Comparison of ENCODE assay signal across 8 mouse cellular contexts in the genomic region with DNA sequence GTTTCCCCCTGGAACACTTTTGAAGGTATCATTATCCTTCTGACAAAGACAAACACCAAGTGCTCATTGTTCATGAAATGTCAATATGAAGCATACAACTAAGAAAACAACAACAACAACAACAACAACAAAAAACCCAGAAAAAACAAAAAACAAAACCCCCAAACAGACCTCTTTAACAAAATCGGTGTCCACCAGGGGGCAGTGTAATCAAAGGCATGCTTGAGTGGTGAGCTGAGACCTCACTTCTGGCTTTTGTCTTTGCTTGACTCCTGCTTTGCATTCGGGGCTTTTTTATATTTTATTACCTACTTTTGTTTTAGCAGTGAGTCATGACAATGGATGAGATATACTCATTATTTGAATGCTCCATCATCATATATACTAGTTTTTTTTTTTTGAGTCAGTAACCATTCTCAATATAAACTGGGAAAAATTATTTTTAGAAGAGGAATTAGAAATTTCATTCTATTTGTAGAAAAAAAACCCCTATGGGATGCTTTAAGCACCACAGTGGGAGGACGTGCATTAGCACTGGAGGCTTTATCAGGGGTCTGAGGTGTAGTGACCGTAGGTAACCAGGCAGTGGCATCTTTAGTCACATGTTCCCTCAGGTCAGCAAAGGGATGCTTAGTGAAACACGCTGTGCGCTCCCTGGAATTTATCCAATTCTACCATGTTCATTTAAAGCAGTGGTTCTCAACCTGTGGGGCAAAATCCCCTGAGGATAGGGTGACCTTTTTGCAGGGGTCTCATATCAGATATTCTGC. TPM values are rescaled to one million over a fixed set of nuclear protein-coding genes. Genes with fewer than 3 reads are reported as not detected.
DNase-seq lines count a peak whose midpoint lies in the region.

No protein-coding gene starts in this region.

- intact Hi-C loops in heart, postnatal 14 days (cut with DNase I) = no loop called here

- DNase-seq in heart, postnatal 14 days = peak; percentile 39 to 71
- DNase-seq in heart, adult 9 months (ENCODE audit: low spot score in 2 of 2) = no peak
- peak; percentile 63 to 70 for DNase-seq in B cell, adult 2 months
- peak; percentile 29 for DNase-seq in adrenal gland, adult 2 months
- peak; percentile 57 for DNase-seq in embryo, embryonic 11.5 days (ENCODE audit: low read depth, low spot score)
- peak; percentile 41 for DNase-seq in kidney, postnatal 14 days
- peak; percentile 72 for DNase-seq in lung, postnatal 14 days
- peak; percentile 46 for DNase-seq in thymus, postnatal 0 days (ENCODE audit: low spot score)

RNA-seq across cellular contexts. Expression of gene Cd109, which starts 30.8 kb away (rescaled TPM):
- total RNA-seq in heart, postnatal 14 days (2021) = 1 to 10 TPM; 7.0 to 7.1 TPM
- under 1 TPM; 0.09 to 0.28 TPM for total RNA-seq in adrenal gland, adult 2 months (2021)
- polyA plus RNA-seq in adrenal gland, adult 2 months (2012; rRNA removed) = 0.80 and 0.82 TPM in 2 replicates
- polyA plus RNA-seq in thymus, postnatal 0 days (2015; fragmentation: Nextera tagmentation; extraction: Ambion mirVana) = 0.42 and 0.69 TPM in 2 replicates

RNA-seq across cellular contexts. Expression of gene Slc17a5, which starts 58.4 kb away (rescaled TPM):
- total RNA-seq in heart, postnatal 14 days (2021) = 1 to 10 TPM; 5.7 to 6.9 TPM
- 10 to 100 TPM in 1 of 2 experiments, 1 to 10 TPM in 1; 9.2 to 12.9 TPM for total RNA-seq in adrenal gland, adult 2 months (2021)
- polyA plus RNA-seq in adrenal gland, adult 2 months (2012; rRNA removed) = 5.9 TPM in 2 replicates
- polyA plus RNA-seq in thymus, postnatal 0 days (2015; fragmentation: Nextera tagmentation; extraction: Ambion mirVana) = 12.1 and 14.1 TPM in 2 replicates

Comparison
In these comparisons a context has a peak if more than half of its experiments do, and no peak if none do; other contexts are left out.
1. DNase-seq: peak in heart, postnatal 14 days (2 of 2), B cell, adult 2 months (2 of 2), adrenal gland, adult 2 months (single experiment), embryo, embryonic 11.5 days (single experiment), kidney, postnatal 14 days (single experiment), lung, postnatal 14 days (single experiment) and thymus, postnatal 0 days (single experiment); none in heart, adult 9 months (0 of 2).
2. RNA of gene Cd109, which starts 30.8 kb away (total RNA-seq): 7.0 to 7.1 TPM in heart, postnatal 14 days; 0.09 to 0.28 TPM in adrenal gland, adult 2 months; every median in the first group is over 4 times any median in the second.